Mouse (Mus musculus): Measurements from ENCODE around the gene Unk. TPM values are rescaled to one million over a fixed set of nuclear protein-coding genes. Genes with fewer than 3 reads are reported as not detected.

Gene Unk
- polyA plus RNA-seq, 1 experiment: 33.9 TPM

DNA sequence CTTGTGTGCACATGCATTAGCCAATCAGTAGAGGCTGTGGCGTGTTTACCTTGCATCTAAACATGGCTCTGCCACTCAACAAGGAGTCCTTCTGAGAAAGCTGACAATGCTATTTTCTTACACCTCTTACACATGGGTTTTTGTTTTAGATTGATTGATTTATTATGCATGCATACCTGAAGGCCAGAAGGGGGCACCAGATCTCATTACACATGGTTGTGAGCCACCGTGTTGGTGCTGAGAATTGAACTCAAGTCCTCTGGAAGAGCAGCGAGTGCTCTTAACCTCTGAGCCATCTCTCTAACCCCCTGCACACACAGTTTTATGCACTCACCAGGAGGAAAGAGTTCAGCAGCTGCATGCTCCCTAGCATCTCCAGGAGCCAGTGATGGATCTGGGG, 27.2 kb upstream of the Unk start:
- Histone ChIP-seq H3K27me3 (ENCODE audit: control insufficient read depth, insufficient read depth, low read length, poor library complexity, severe bottlenecking) (no peaks in the 10 kb centered on the region), H3K9ac (ENCODE audit: low read depth, poor library complexity, severe bottlenecking) (no peak overlapping the region), H3K4me3 (ENCODE audit: low read depth, low read length) (no peak overlapping the region), H3K27ac (ENCODE audit: insufficient read depth, low read length) (no peak overlapping the region), H3K4me1 (ENCODE audit: control insufficient read depth, insufficient read depth, low read length) (peaks cover 7% of the 10 kb centered on the region), H3K36me3 (ENCODE audit: control insufficient read depth, insufficient read depth, low read length, poor library complexity, severe bottlenecking) (peaks cover 7% of the 10 kb centered on the region), H3K9me3 (replicated peaks; ENCODE audit: control insufficient read depth, insufficient read depth, low read length, poor library complexity, severe bottlenecking) (no peaks in the 10 kb centered on the region)
- no peak for TF ChIP-seq POLR2A (IDR thresholded peaks at IDR 0.05; ENCODE audit: insufficient read depth, low read length)
- no peak for TF ChIP-seq CTCF (IDR thresholded peaks at IDR 0.05; ENCODE audit: low read depth, low read length)
- TF ChIP-seq EP300 (IDR thresholded peaks at IDR 0.05; ENCODE audit: insufficient read depth, low read depth, low read length): no peak

DNA sequence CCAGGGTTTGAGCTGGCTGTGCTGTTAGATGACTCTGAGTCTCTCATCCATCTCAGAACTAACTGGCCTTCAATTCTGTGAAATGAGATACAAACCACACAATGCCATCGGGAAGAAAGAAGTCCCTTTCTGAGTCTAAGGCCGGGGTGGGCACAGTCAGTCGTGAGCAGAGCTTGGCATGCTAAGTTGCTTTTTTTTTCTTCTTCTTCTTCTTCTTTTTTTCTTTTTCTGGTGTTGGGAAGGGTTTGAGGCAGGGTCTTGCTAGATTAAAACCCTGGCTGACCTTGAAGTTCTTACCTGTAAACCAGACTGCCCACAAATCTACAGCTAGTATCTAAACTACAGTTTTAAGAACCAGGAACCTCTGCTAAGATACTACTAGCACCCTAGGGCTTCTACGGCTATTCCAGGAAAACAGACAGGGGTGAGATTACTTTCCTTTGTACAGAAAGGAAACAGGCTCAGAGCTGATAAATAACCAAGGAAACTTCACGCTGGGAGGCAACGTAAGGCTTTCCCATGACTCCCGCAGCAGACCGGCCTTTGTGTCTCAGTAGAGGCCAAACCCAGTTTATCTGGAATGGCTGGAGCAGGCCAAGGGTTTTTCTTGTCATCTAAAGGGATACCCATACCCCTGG, 25.8 kb upstream of the Unk start:
- Histone ChIP-seq H3K9me3 (replicated peaks; ENCODE audit: control insufficient read depth, insufficient read depth, low read length, poor library complexity, severe bottlenecking) (no peaks in the 10 kb centered on the region), H3K9ac (ENCODE audit: low read depth, poor library complexity, severe bottlenecking) (peak overlapping the region; percentile 49), H3K36me3 (ENCODE audit: control insufficient read depth, insufficient read depth, low read length, poor library complexity, severe bottlenecking) (peaks cover 11% of the 10 kb centered on the region), H3K27ac (ENCODE audit: insufficient read depth, low read length) (no peak overlapping the region), H3K4me1 (ENCODE audit: control insufficient read depth, insufficient read depth, low read length) (peaks cover 7% of the 10 kb centered on the region), H3K27me3 (ENCODE audit: control insufficient read depth, insufficient read depth, low read length, poor library complexity, severe bottlenecking) (no peaks in the 10 kb centered on the region), H3K4me3 (ENCODE audit: low read depth, low read length) (peak overlapping the region; percentile 29)
- TF ChIP-seq EP300 (IDR thresholded peaks at IDR 0.05; ENCODE audit: insufficient read depth, low read depth, low read length): no peak
- no peak for TF ChIP-seq POLR2A (IDR thresholded peaks at IDR 0.05; ENCODE audit: insufficient read depth, low read length)
- TF ChIP-seq CTCF (IDR thresholded peaks at IDR 0.05; ENCODE audit: low read depth, low read length): no peak

DNA sequence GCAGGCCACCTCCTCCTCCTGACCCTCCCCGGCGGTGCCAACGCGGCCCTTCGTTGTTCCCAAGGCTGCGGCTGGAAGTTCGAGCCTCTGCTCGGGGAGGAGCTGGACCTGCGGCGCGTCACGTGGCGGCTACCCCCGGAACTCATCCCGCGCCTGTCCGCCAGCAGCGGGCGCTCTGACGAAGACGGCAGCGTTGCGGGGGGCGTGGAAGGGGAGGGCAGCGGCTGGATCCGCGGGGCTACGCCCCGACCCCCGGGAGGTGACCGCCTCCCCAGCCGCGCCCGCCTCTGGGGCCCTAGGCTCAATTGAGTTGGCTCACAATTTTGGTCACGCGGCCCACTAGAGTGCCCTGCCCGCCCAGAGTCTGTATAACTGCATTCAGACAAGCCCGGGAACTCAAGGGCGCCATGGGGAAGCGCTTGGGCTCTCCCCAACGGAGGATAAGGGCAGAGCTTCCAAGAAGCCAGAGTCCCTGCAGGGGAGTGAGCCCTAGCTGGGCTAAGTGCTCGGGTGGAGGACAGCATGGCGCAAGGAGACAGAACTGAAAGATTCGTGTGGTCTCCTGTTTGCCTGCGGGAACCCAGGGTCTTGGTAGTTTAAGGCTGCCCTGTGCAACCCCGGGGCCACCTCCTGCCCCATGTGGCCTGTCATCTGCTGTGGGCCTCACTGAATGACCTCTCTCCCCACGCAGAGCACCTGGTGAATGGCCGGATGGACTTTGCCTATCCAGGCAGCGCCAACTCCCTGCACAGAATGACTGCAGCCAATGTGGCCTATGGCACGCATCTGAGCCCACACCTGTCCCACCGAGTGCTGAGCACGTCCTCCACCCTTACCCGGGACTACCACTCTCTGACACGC, 25.1 kb upstream of the Unk start:
- peaks cover 7% of the 10 kb centered on the region for H3K4me1 ChIP-seq (ENCODE audit: control insufficient read depth, insufficient read depth, low read length)
- H3K27ac ChIP-seq (ENCODE audit: insufficient read depth, low read length): no peak overlapping the region
- no peaks in the 10 kb centered on the region for H3K27me3 ChIP-seq (ENCODE audit: control insufficient read depth, insufficient read depth, low read length, poor library complexity, severe bottlenecking)
- no peaks in the 10 kb centered on the region for H3K9me3 ChIP-seq (replicated peaks; ENCODE audit: control insufficient read depth, insufficient read depth, low read length, poor library complexity, severe bottlenecking)
- peaks cover 19% of the 10 kb centered on the region for H3K36me3 ChIP-seq (ENCODE audit: control insufficient read depth, insufficient read depth, low read length, poor library complexity, severe bottlenecking)
- peak overlapping the region; percentile 49 for H3K9ac ChIP-seq (ENCODE audit: low read depth, poor library complexity, severe bottlenecking)
- peak; percentile 46; the same call in 1 of the 2 replicates for TF ChIP-seq EP300 (IDR thresholded peaks at IDR 0.05; ENCODE audit: insufficient read depth, low read depth, low read length)
- peak; percentile 74 for TF ChIP-seq CTCF (IDR thresholded peaks at IDR 0.05; ENCODE audit: low read depth, low read length)
- no peak for TF ChIP-seq POLR2A (IDR thresholded peaks at IDR 0.05; ENCODE audit: insufficient read depth, low read length)
- peak overlapping the region; percentile 29 for H3K4me3 ChIP-seq (ENCODE audit: low read depth, low read length)

DNA sequence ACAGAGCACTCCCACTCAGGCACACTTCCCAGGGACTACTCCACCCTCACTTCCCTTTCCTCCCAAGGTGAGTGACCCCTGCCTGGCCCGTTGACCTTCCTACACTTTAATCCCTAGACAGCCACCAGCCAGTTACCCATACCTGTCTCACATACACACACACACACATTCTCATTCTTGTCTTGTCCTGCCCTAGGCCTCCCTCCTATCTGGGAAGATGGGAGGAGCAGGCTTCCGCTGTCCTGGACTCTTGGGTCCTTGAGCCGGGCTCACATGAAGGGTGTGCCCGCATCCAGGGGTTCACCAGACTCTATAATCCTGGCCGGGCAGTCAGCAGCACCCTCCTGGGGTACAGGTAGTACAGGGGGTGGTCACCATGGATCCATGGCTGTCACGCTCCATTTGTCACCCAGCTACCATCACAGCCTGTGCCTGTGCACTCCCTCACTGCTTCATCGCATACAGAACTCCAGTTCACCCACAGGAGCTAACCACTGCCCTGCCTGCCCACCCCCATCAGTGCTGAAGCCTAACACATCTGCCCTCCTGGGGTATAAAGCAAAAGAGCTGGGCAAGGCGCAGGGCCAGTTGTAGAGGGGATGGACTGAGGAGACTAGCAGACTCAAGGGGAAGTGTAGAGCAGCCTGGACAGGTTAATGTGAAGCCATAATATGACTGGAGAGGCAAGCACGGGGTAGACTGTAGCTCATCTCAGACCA, 24.3 kb upstream of the Unk start:
- no peak overlapping the region for H3K4me3 ChIP-seq (ENCODE audit: low read depth, low read length)
- no peak overlapping the region for H3K9ac ChIP-seq (ENCODE audit: low read depth, poor library complexity, severe bottlenecking)
- peaks cover 24% of the 10 kb centered on the region for H3K36me3 ChIP-seq (ENCODE audit: control insufficient read depth, insufficient read depth, low read length, poor library complexity, severe bottlenecking)
- H3K4me1 ChIP-seq (ENCODE audit: control insufficient read depth, insufficient read depth, low read length): peaks cover 7% of the 10 kb centered on the region
- no peaks in the 10 kb centered on the region for H3K27me3 ChIP-seq (ENCODE audit: control insufficient read depth, insufficient read depth, low read length, poor library complexity, severe bottlenecking)
- no peaks in the 10 kb centered on the region for H3K9me3 ChIP-seq (replicated peaks; ENCODE audit: control insufficient read depth, insufficient read depth, low read length, poor library complexity, severe bottlenecking)
- H3K27ac ChIP-seq (ENCODE audit: insufficient read depth, low read length): no peak overlapping the region
- TF ChIP-seq EP300 (IDR thresholded peaks at IDR 0.05; ENCODE audit: insufficient read depth, low read depth, low read length) (no peak), CTCF (IDR thresholded peaks at IDR 0.05; ENCODE audit: low read depth, low read length) (no peak), POLR2A (IDR thresholded peaks at IDR 0.05; ENCODE audit: insufficient read depth, low read length) (no peak)

DNA sequence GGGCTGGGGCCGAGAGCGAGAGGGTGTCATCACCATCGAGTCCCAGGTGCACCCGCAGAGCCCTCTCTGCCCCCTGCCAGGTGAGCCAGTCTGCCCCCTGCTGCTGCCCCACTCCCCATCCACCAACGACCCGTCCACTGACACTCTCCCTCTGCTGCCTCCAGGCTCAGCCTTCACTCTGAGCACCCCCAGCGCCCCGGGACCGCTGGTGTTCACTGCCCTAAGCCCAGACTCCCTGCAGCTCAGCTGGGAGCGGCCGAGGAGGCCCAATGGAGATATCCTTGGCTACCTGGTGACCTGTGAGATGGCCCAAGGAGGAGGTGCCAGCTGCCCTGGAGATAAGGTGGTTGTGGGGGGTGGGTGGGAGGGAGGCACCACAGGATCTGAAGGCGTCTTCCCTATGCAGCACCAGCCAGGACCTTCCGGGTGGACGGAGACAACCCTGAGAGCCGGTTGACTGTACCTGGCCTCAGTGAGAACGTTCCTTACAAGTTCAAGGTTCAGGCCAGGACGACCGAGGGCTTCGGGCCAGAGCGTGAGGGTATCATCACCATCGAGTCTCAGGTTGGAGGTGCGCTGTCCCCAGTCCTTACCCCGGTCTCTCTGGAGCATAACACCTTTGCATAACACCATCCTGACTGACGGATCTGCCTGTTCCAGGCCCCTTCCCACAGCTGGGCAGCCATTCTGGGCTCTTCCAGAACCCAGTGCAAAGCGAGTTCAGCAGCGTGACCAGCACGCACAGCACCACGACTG, 22.8 kb upstream of the Unk start:
- no peak overlapping the region for H3K9ac ChIP-seq (ENCODE audit: low read depth, poor library complexity, severe bottlenecking)
- H3K36me3 ChIP-seq (ENCODE audit: control insufficient read depth, insufficient read depth, low read length, poor library complexity, severe bottlenecking): peaks cover 25% of the 10 kb centered on the region
- no peak for TF ChIP-seq CTCF (IDR thresholded peaks at IDR 0.05; ENCODE audit: low read depth, low read length)
- no peak for TF ChIP-seq POLR2A (IDR thresholded peaks at IDR 0.05; ENCODE audit: insufficient read depth, low read length)
- no peak for TF ChIP-seq EP300 (IDR thresholded peaks at IDR 0.05; ENCODE audit: insufficient read depth, low read depth, low read length)
- no peak overlapping the region for H3K4me3 ChIP-seq (ENCODE audit: low read depth, low read length)
- no peak overlapping the region for H3K27ac ChIP-seq (ENCODE audit: insufficient read depth, low read length)
- H3K27me3 ChIP-seq (ENCODE audit: control insufficient read depth, insufficient read depth, low read length, poor library complexity, severe bottlenecking): no peaks in the 10 kb centered on the region
- H3K9me3 ChIP-seq (replicated peaks; ENCODE audit: control insufficient read depth, insufficient read depth, low read length, poor library complexity, severe bottlenecking): no peaks in the 10 kb centered on the region
- peaks cover 7% of the 10 kb centered on the region for H3K4me1 ChIP-seq (ENCODE audit: control insufficient read depth, insufficient read depth, low read length)
